Mouse (Mus musculus) thymus, adult 2 months (tissue): Measurements from ENCODE around the gene Sf3a1. TPM values are rescaled to one million over a fixed set of nuclear protein-coding genes. Genes with fewer than 3 reads are reported as not detected.

Experiments
- DNase-seq: peaks from one replicate; pipeline ENCODE4 v3.0.0; 2021
- H3K27ac ChIP-seq: fragments of 200-500 bp; 2 replicates; pipeline ENCODE4 v1.5.1; 2012; ENCODE audit warnings: low read length, control low read depth; ENCODE audit not compliant: control insufficient read depth, insufficient read depth
- H3K27me3 ChIP-seq: fragments of 200-500 bp; 2 replicates; pipeline ENCODE4 v1.6.1; 2012; ENCODE audit warnings: mild to moderate bottlenecking, low read length, moderate library complexity, mixed read lengths; ENCODE audit not compliant: control insufficient read depth, insufficient read depth
- H3K36me3 ChIP-seq: fragments of 200-500 bp; 2 replicates; pipeline ENCODE4 v1.6.1; 2012; ENCODE audit warnings: mild to moderate bottlenecking, low read length, moderate library complexity; ENCODE audit not compliant: control insufficient read depth, insufficient read depth
- H3K4me1 ChIP-seq: fragments of 200-500 bp; replicated peaks from 2 replicates; pipeline ENCODE4 v1.6.1; 2012; ENCODE audit warnings: low read length; ENCODE audit not compliant: control insufficient read depth, insufficient read depth
- H3K4me3 ChIP-seq: fragments of 200-500 bp; 2 replicates; pipeline ENCODE4 v1.5.1; 2012; ENCODE audit warnings: mild to moderate bottlenecking, low read length, control low read depth, moderate library complexity; ENCODE audit not compliant: control insufficient read depth, insufficient read depth
- CTCF ChIP-seq: fragments of 200-500 bp; IDR thresholded peaks from 2 replicates; pipeline ENCODE4 v1.5.1; 2012; ENCODE audit warnings: mild to moderate bottlenecking, control low read depth, low read length, moderate library complexity, borderline replicate concordance; ENCODE audit not compliant: control insufficient read depth, poor library complexity, insufficient read depth; ENCODE audit errors: extremely low read depth
- POLR2A ChIP-seq: fragments of 200-500 bp; IDR thresholded peaks from 2 replicates; pipeline ENCODE4 v1.6.1; 2012; ENCODE audit warnings: mild to moderate bottlenecking, low read length, control low read depth, moderate library complexity; ENCODE audit not compliant: control insufficient read depth, poor library complexity, insufficient read depth; ENCODE audit errors: extremely low read depth
- WGBS: fragments of 180-500 bp; shearing (Covaris S2); methylation state at CpG from one replicate; pipeline ENCODE4 v1.1.7; 2018; 5-methylcytosine and 5-hydroxymethylcytosine counted together
- polyA plus RNA-seq: library from polyadenylated mRNA; depleted of rRNA; stranded (reverse); fragments of >200 nt; gene quantifications from 2 replicates; pipeline ENCODE4 v1.2.3, GENCODE M21; 2012; rRNA removed

Gene Sf3a1
- polyA plus RNA-seq, 1 experiment = 79.9 TPM

DNA sequence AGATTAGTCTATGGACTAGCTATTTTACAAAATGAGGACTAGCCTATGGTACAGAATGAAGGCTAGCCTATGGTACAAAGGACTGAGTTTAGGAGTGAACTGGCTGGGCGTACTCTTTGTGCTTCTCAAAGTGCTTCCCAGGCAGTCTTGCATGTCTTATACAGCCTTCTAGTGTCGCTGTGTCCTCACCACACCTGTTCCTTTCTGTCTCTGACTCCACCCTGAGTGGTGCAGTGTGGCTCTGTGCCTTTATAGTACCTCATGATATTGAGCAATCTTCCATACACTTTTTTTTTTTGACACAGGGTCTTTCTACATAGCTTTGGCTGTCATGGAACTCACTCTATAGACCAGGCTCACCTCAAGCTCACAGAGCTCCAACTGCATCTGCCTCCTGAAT lies 71.3 kb downstream of the Sf3a1 start:
- DNase-seq = no peak
- H3K27ac ChIP-seq = no peak overlapping the region
- no peak for TF ChIP-seq POLR2A
- no peak for TF ChIP-seq CTCF
- no peaks in the 10 kb centered on the region for H3K27me3 ChIP-seq
- H3K4me1 ChIP-seq = peaks cover 10% of the 10 kb centered on the region
- no peak overlapping the region for H3K4me3 ChIP-seq
- H3K36me3 ChIP-seq = no peaks in the 10 kb centered on the region
- WGBS = 93% methylated on average over 2 of the region's 2 CpGs

Other genes starting within 250 kb of the Sf3a1 start
- 3.6 and 3.9 TPM in 2 replicates for gene Slc35e4, start 245.7 kb upstream of the Sf3a1 start, polyA plus RNA-seq
- 49.4 and 60.3 TPM in 2 replicates for gene Tcn2, start 228.2 kb upstream of the Sf3a1 start, polyA plus RNA-seq
- 53.1 and 55.6 TPM in 2 replicates for gene Pes1, start 196.4 kb upstream of the Sf3a1 start, polyA plus RNA-seq
- not detected in 2 replicates for gene 4930556J24Rik, start 183.6 kb upstream of the Sf3a1 start, polyA plus RNA-seq
- gene Gal3st1, start 176.7 kb upstream of the Sf3a1 start, polyA plus RNA-seq = 1.7 and 2.1 TPM in 2 replicates
- gene Sec14l4, start 128.9 kb upstream of the Sf3a1 start, polyA plus RNA-seq = 0.44 and 0.85 TPM in 2 replicates
- 0.49 and 0.52 TPM in 2 replicates for gene Sec14l3, start 95.5 kb upstream of the Sf3a1 start, polyA plus RNA-seq
- gene Mtfp1, start 64.9 kb upstream of the Sf3a1 start, polyA plus RNA-seq = 7.0 and 11.6 TPM in 2 replicates
- 0.42 and 1.1 TPM in 2 replicates for gene Sec14l2, start 36.9 kb upstream of the Sf3a1 start, polyA plus RNA-seq
- 27.0 and 29.4 TPM in 2 replicates for gene Rnf215, start 25.1 kb upstream of the Sf3a1 start, polyA plus RNA-seq
- gene Ccdc157, start 57 bp upstream of the Sf3a1 start, polyA plus RNA-seq = 5.4 and 7.8 TPM in 2 replicates
- gene Tbc1d10a, start 26.4 kb downstream of the Sf3a1 start, polyA plus RNA-seq = 98.1 and 112 TPM in 2 replicates
- gene Castor1, start 57.9 kb downstream of the Sf3a1 start, polyA plus RNA-seq = 23.3 and 34.5 TPM in 2 replicates
- gene Osm, start 76.1 kb downstream of the Sf3a1 start, polyA plus RNA-seq = 5.3 and 5.8 TPM in 2 replicates
- 1.7 and 2.2 TPM in 2 replicates for gene Lif, start 97.2 kb downstream of the Sf3a1 start, polyA plus RNA-seq